Mouse (Mus musculus) heart, embryonic 15.5 days (tissue): Measurements from ENCODE around the gene Pam. TPM values are rescaled to one million over a fixed set of nuclear protein-coding genes. Genes with fewer than 3 reads are reported as not detected.
"Not testable (repeated sequence)": the region's sequence is repeated elsewhere in the genome, so short reads cannot be mapped to it uniquely, and the experiment has no call there.

Experiments used
- ATAC-seq: fragments of 200-750 bp; cut with Nextera tagmentation; replicated peaks from 2 replicates; pipeline ENCODE4 v1.8.0; 2017; ENCODE audit warnings: low read depth, moderate TSS enrichment; ENCODE audit not compliant: insufficient number of reproducible peaks, insufficient read depth, low FRiP score
- H3K27ac ChIP-seq: fragments of 300-500 bp; sonication (generic); 2 replicates; pipeline ENCODE4 v1.5.1; 2015; ENCODE audit warnings: mild to moderate bottlenecking, inconsistent platforms
- H3K27me3 ChIP-seq: fragments of 300-500 bp; sonication (generic); 2 replicates; pipeline ENCODE4 v1.6.1; 2015; ENCODE audit warnings: inconsistent platforms
- H3K36me3 ChIP-seq: fragments of 300-500 bp; sonication (generic); 2 replicates; pipeline ENCODE4 v1.6.1; 2015; ENCODE audit warnings: mild to moderate bottlenecking, inconsistent platforms
- H3K4me1 ChIP-seq: fragments of 300-500 bp; sonication (generic); replicated peaks from 2 replicates; pipeline ENCODE4 v1.6.1; 2015; ENCODE audit warnings: inconsistent platforms
- H3K4me2 ChIP-seq: fragments of 300-500 bp; sonication (generic); 2 replicates; pipeline ENCODE4 v1.6.1; 2015; ENCODE audit warnings: inconsistent platforms, mild to moderate bottlenecking, moderate library complexity
- H3K4me3 ChIP-seq: fragments of 300-500 bp; sonication (generic); 2 replicates; pipeline ENCODE4 v1.5.1; 2015; ENCODE audit warnings: mild to moderate bottlenecking, inconsistent platforms
- H3K9ac ChIP-seq: fragments of 300-500 bp; sonication (generic); 2 replicates; pipeline ENCODE4 v1.6.1; 2015; ENCODE audit warnings: mild to moderate bottlenecking, inconsistent platforms
- H3K9me3 ChIP-seq: fragments of 300-500 bp; sonication (generic); replicated peaks from 2 replicates; pipeline ENCODE4 v1.6.1; 2016; ENCODE audit warnings: inconsistent platforms
- WGBS: fragments of 180-500 bp; shearing (Covaris S2); methylation state at CpG from one replicate; pipeline ENCODE4 v1.1.7; 2015; ENCODE audit warnings: mixed read lengths; 5-methylcytosine and 5-hydroxymethylcytosine counted together
- polyA plus RNA-seq: library from polyadenylated mRNA; unstranded; fragments of >200 nt; fragmentation: Nextera tagmentation; extraction: Ambion mirVana; gene quantifications from 2 replicates; pipeline ENCODE4 v1.2.1, GENCODE M21; 2015

The Pam gene
- polyA plus RNA-seq, 1 experiment from 2014 or later, result 544 TPM

GRCm38 (mm10) chr1:97998961-97999360 lies 96.5 kb downstream of the Pam start:
- 45% methylated on average over 5 of the region's 5 CpGs for WGBS
- not testable (repeated sequence) for H3K9me3 ChIP-seq, H3K4me2 ChIP-seq, H3K27me3 ChIP-seq, H3K4me3 ChIP-seq, H3K27ac ChIP-seq, H3K36me3 ChIP-seq, ATAC-seq, H3K9ac ChIP-seq
- peaks cover 18% of the 10 kb centered on the region for H3K4me1 ChIP-seq

DNA sequence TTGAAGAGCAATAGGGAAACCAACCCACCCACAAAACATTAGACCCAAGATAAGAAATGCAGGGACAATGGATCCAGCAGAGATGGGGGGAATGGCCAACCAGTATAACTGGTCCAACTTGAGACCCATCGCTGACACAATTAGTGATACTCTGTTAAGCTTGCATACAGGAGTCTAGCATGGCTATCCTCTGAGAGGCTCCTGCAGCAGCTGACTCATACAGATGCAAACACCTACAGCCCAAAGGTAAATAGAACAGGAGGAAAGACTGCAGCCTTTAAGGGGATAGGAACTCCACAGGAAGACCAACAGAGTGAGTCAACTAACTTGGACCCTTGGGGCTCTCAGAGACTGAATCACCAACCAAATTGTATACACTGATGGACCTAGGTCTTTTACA lies 98.4 kb downstream of the Pam start:
- 90% methylated on average over 1 of the region's 1 CpGs for WGBS
- no peaks in the 10 kb centered on the region for H3K9me3 ChIP-seq
- H3K4me2 ChIP-seq, result no peak overlapping the region
- H3K4me3 ChIP-seq, result no peak overlapping the region
- H3K27me3 ChIP-seq, result no peaks in the 10 kb centered on the region
- H3K36me3 ChIP-seq, result no peaks in the 10 kb centered on the region
- H3K9ac ChIP-seq, result no peak overlapping the region
- ATAC-seq, result no peak
- H3K27ac ChIP-seq, result no peak overlapping the region
- H3K4me1 ChIP-seq, result peaks cover 10% of the 10 kb centered on the region

DNA sequence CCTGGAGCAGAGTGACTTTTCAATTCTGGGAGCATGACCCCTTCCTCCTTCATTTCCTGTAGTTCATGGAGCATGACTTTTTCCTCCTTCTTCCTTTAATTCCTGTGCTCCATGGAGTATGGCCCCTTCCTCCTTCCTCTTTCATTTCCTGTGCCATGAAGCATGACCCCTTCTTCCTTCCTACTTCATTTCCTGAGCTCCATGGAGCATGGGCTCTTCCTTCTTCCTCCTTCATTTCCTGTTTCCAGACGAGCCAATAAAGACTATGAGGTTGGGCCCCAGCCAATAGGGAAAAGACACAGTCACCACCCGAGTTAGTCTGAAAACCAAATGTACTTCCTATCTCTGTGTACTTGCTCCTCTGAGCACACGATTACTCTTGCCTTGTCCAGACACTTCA lies 103.5 kb downstream of the Pam start:
- ATAC-seq, result no peak
- no peak overlapping the region for H3K27ac ChIP-seq
- H3K9me3 ChIP-seq, result no peaks in the 10 kb centered on the region
- no peaks in the 10 kb centered on the region for H3K36me3 ChIP-seq
- no peak overlapping the region for H3K9ac ChIP-seq
- H3K4me1 ChIP-seq, result peaks cover 7% of the 10 kb centered on the region
- H3K4me3 ChIP-seq, result no peak overlapping the region
- no peaks in the 10 kb centered on the region for H3K27me3 ChIP-seq
- H3K4me2 ChIP-seq, result no peak overlapping the region
- WGBS, result 47% methylated on average over 3 of the region's 3 CpGs

DNA sequence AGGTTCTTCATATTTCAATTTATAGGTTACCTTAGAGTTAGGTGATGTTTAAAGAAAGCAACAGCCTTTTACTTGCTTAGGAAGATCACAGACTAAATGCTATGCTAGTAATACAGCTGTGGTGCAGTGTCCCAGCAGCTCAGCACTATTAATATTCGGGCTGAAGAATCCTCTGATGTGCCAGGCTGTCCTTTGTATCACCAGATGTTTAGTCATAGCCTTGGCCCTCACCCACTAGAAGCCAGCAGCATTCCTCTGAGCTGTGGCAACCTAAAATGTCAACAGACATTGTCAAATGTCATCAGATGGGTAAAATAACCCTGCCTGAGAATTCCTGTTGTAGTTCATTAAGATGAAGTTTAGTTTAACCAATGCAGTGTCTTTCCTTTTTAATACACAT lies 112.3 kb downstream of the Pam start:
- no peaks in the 10 kb centered on the region for H3K9me3 ChIP-seq
- ATAC-seq, result no peak
- H3K4me1 ChIP-seq, result peaks cover 12% of the 10 kb centered on the region
- H3K27ac ChIP-seq, result peak overlapping the region; percentile 52; the same call in 1 of the 2 replicates
- WGBS, result 35% methylated on average over 1 of the region's 1 CpGs
- no peaks in the 10 kb centered on the region for H3K36me3 ChIP-seq
- no peak overlapping the region for H3K4me2 ChIP-seq
- H3K9ac ChIP-seq, result no peak overlapping the region
- H3K4me3 ChIP-seq, result no peak overlapping the region
- no peaks in the 10 kb centered on the region for H3K27me3 ChIP-seq

- Histone ChIP-seq H3K36me3 (no peaks in the 10 kb centered on the region), H3K27me3 (no peaks in the 10 kb centered on the region), H3K4me3 (no peak overlapping the region), H3K4me1 (peaks cover 19% of the 10 kb centered on the region), H3K4me2 (no peak overlapping the region), H3K9me3 (no peaks in the 10 kb centered on the region), H3K9ac (no peak overlapping the region), H3K27ac (no peak overlapping the region)
- 94% methylated on average over 1 of the region's 1 CpGs for WGBS
- ATAC-seq, result no peak
Measured at GRCm38 (mm10) chr1:97979422-97979821, 116.0 kb downstream of the Pam start.

DNA sequence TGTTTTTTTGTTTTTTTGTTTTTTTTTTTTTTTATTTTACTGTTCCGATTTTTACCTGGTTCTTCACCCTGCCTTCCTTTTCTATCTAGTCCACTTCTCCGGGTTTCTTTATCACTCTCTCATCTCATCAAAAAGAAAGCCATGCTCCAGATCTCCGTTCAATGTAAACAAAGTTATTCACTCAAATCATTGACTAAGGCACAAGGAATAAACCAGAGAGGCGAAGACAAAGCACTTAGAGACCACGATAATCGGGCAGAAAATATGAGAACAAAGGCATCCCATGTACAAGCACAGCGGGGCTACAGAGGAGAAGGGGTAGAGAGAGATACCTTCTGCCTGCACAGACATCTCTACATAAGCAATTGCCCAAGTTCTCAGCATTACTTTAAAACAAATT lies 117.9 kb downstream of the Pam start:
- ATAC-seq, result no peak
- Histone ChIP-seq H3K9ac (peak overlapping the region; percentile 78), H3K4me2 (peak overlapping the region; percentile 55), H3K27ac (peak overlapping the region; percentile 97), H3K4me3 (peak overlapping the region; percentile 64), H3K36me3 (no peaks in the 10 kb centered on the region), H3K27me3 (no peaks in the 10 kb centered on the region), H3K9me3 (no peaks in the 10 kb centered on the region), H3K4me1 (peaks cover 19% of the 10 kb centered on the region)
- 10% methylated on average over 7 of the region's 7 CpGs for WGBS

DNA sequence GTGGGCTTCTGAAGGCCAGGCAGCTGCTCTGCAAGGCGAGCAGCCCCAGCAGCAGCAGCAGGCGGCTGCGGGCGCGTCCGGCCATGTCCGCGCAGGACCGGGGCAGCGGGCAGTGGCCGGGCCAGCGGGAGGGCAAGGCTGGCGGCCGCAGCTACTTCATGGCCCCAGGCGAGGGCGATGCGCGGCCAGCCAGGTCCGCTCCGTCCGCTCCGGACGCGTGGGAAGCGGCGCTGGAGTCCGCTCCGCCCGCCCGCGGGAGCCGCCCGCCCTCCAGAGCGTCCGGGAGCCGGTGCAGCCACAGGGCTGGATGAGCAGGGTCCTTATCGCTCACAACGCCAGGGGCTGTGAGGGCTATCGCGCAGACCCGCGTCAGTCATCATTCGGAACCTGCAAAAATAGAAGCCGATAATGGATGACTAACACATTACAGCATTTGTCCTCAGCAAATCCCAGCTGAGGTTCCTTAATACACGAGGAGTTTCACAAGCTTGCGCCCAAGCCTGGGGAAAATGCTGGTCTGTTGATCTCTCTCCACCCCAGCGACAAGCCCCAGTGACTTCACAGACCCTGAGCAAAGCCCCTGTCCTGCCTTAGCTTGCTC lies 118.5 kb downstream of the Pam start:
- WGBS, result 0% methylated on average over 47 of the region's 47 CpGs
- Histone ChIP-seq H3K4me2 (peak overlapping the region; percentile 55), H3K9ac (peak overlapping the region; percentile 78), H3K27me3 (no peaks in the 10 kb centered on the region), H3K36me3 (no peaks in the 10 kb centered on the region), H3K4me3 (peak overlapping the region; percentile 64), H3K4me1 (peaks cover 15% of the 10 kb centered on the region), H3K9me3 (no peaks in the 10 kb centered on the region), H3K27ac (peak overlapping the region; percentile 97)
- ATAC-seq, result peak; percentile 97

GRCm38 (mm10) chr1:97976072-97976471 lies 119.4 kb downstream of the Pam start:
- Histone ChIP-seq H3K4me3 (peak overlapping the region; percentile 64), H3K4me1 (peaks cover 14% of the 10 kb centered on the region), H3K36me3 (no peaks in the 10 kb centered on the region), H3K4me2 (peak overlapping the region; percentile 55), H3K9me3 (no peaks in the 10 kb centered on the region), H3K27me3 (no peaks in the 10 kb centered on the region), H3K27ac (peak overlapping the region; percentile 97), H3K9ac (peak overlapping the region; percentile 78)
- WGBS, result 28% methylated on average over 13 of the region's 13 CpGs
- ATAC-seq, result no peak

DNA sequence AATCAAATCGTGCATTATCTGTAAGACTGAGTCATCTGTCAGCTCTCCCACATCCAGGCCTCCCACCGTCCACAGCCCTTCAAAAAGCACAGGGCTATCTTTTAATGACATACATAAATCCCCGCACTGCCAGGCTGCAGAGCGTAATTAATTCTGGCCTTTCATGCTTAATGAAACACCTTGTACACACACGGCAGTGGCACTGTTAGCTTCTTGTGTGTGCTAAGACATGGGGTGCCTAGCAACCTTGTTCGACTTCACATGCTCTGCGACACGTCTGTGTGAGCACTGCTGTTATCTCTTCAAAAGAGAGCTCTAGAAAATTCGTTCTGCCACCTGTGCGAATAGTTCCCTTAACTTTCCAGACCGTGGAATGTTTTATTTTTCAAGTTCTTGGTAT lies 120.5 kb downstream of the Pam start:
- peak overlapping the region; percentile 55 for H3K4me2 ChIP-seq

DNA sequence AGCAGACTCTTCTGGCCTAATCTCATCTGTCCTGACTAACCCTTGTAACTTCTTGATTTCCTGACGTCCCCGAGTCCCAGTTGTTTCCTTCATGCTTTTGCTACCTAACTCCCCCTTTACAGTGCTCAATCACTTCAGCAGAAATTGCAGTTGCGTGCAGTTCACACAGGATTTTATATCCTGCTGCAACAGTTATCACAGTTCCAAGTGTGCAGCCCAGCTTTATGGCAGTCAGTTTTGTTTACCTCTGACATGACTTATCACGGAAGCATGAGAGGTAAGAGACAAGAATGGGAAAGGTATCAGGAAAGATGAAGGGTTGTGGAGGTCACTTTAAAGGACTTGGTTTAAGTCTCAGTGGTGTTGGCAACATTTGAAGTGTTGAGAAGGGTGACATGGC lies 125.7 kb downstream of the Pam start:
- WGBS, result 44% methylated on average over 4 of the region's 4 CpGs
- H3K9me3 ChIP-seq, result no peaks in the 10 kb centered on the region
- no peak for ATAC-seq
- no peak overlapping the region for H3K9ac ChIP-seq
- 0 out of 2 replicates have a peak overlapping the region, but pooled peaks have one; percentile 21 for H3K27ac ChIP-seq
- no peak overlapping the region for H3K4me3 ChIP-seq
- no peaks in the 10 kb centered on the region; the same call in 1 of the 2 replicates for H3K36me3 ChIP-seq
- H3K27me3 ChIP-seq, result no peaks in the 10 kb centered on the region
- peaks cover 18% of the 10 kb centered on the region for H3K4me1 ChIP-seq
- no peak overlapping the region for H3K4me2 ChIP-seq

More for the DNA sequence above, 120.5 kb downstream of the Pam start:
- Histone ChIP-seq H3K4me3 (peak overlapping the region; percentile 64), H3K27ac (peak overlapping the region; percentile 58), H3K9me3 (no peaks in the 10 kb centered on the region), H3K36me3 (no peaks in the 10 kb centered on the region; the same call in 1 of the 2 replicates), H3K27me3 (no peaks in the 10 kb centered on the region), H3K9ac (peak overlapping the region; percentile 21), H3K4me1 (peaks cover 16% of the 10 kb centered on the region)
- 26% methylated on average over 11 of the region's 11 CpGs for WGBS
- no peak for ATAC-seq

DNA sequence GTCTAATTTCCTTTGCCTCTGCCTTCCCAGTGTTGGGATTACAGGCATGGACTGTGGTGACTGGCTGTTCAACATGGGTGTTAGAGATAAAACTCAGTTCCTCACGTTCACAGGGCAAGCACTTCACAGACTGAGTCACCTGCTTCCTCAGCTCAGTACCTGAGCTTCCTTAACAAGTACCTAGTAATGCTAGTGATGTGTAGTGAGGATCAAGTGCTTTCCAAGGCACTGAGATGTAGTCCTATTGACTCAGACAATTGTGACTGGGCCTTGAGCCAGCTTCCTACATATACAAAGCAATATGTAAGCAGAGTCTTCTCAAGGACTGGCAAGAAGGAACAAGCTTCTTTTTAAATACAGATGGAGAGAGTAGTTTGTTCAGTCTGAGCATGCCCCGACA lies 131.7 kb downstream of the Pam start:
- Histone ChIP-seq H3K27me3 (no peaks in the 10 kb centered on the region), H3K4me3 (no peak overlapping the region), H3K4me2 (no peak overlapping the region), H3K4me1 (peaks cover 15% of the 10 kb centered on the region), H3K9me3 (no peaks in the 10 kb centered on the region), H3K27ac (no peak overlapping the region), H3K36me3 (no peaks in the 10 kb centered on the region; the same call in 1 of the 2 replicates), H3K9ac (no peak overlapping the region)
- no peak for ATAC-seq
- WGBS, result 63% methylated on average over 2 of the region's 2 CpGs

DNA sequence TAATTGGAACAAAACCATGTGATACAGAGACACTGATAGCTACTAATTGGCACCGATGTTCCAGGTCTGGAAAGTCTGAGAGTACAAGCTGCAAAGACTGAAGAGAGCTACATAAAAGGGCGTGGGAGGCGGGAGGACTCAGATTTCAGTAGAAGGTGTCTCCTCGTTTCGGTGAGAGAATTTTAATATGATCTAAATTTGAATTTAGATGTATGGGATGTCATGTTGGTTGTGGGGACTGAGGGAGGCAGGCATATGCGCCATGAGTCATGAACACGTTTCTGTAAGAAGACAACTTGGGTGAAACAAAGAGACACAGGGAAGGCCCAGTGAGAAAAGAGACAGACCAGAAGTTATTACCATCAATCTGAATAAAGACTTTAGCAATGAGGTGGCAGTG lies 133.3 kb downstream of the Pam start:
- Histone ChIP-seq H3K36me3 (no peaks in the 10 kb centered on the region; the same call in 1 of the 2 replicates), H3K4me2 (no peak overlapping the region), H3K27me3 (no peaks in the 10 kb centered on the region), H3K9ac (no peak overlapping the region), H3K9me3 (no peaks in the 10 kb centered on the region), H3K4me1 (peaks cover 9% of the 10 kb centered on the region; the same call in 1 of the 2 replicates), H3K4me3 (no peak overlapping the region), H3K27ac (0 out of 2 replicates have a peak overlapping the region, but pooled peaks have one; percentile 5)
- WGBS, result 83% methylated on average over 7 of the region's 7 CpGs
- no peak for ATAC-seq
